Mouse (Mus musculus): ENCODE measurements around the gene Sppl3. TPM values are rescaled to one million over a fixed set of nuclear protein-coding genes. Genes with fewer than 3 reads are reported as not detected.

Gene Sppl3
- polyA plus RNA-seq, 1 experiment from 2014 or later: 21.0 TPM

DNA sequence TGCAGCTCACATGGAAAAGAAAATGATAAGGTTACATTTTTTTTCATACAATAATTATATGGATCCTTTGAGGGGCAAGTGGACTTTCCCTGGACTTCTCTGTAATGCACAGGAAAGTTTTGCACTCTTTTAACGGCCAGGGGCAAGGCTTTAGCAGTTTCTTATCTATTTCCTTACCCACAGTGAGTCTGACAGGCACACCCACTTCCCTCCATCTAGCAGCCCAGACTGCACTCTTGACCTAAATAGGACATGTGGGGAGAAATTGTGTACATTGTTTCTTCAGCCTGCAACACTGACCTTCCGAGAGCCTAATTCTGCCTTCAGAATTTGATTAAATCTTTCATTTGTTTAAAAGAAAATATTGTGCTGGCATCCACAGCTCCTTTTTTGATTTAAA is 7.3 kb downstream of the Sppl3 start:
- Histone ChIP-seq H3K4me2 (replicated peaks; ENCODE audit: low read depth, low read length) (no peak overlapping the region), H3K27ac (ENCODE audit: low read depth, low read length) (no peak overlapping the region), H3K27me3 (ENCODE audit: control insufficient read depth, insufficient read depth, low read length) (no peaks in the 10 kb centered on the region), H3K36me3 (ENCODE audit: control insufficient read depth, insufficient read depth, low read length) (no peaks in the 10 kb centered on the region), H3K4me3 (ENCODE audit: low read depth, low read length) (no peak overlapping the region), H3K9ac (ENCODE audit: low read depth, low read length) (no peak overlapping the region), H3K9me3 (ENCODE audit: control insufficient read depth, low read length) (no peaks in the 10 kb centered on the region), H3K4me1 (replicated peaks; ENCODE audit: control insufficient read depth, insufficient read depth, low read length) (no peaks in the 10 kb centered on the region)
- DNase-seq (ENCODE audit: low spot score) (no peak), ATAC-seq (ENCODE audit: low FRiP score) (no peak)
- WGBS: 80% methylated on average over 2 of the region's 2 CpGs

DNA sequence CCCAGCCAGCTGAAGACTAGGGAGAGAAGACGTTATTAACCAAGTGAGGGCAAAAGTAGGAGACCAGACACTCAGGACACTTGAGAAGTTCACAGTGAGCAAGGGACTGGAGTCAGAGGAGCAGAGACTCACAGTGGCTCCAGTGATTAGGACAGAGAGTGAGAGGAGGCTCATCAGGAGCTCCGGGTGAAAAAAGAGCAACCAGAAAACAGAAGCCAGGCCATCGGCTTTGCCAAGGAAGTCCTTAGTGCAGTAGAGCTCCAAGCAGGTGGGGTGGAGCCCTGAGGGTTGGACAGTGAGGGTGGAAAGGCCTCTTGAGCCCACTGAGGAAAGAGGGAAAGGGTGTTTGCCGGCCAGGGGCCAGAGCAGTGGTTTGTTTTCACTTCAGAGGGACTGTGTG is 7.9 kb downstream of the Sppl3 start:
- ATAC-seq (ENCODE audit: low FRiP score) (no peak), DNase-seq (ENCODE audit: low spot score) (no peak)
- Histone ChIP-seq H3K4me1 (replicated peaks; ENCODE audit: control insufficient read depth, insufficient read depth, low read length) (no peaks in the 10 kb centered on the region), H3K9me3 (ENCODE audit: control insufficient read depth, low read length) (no peaks in the 10 kb centered on the region), H3K36me3 (ENCODE audit: control insufficient read depth, insufficient read depth, low read length) (no peaks in the 10 kb centered on the region), H3K4me3 (ENCODE audit: low read depth, low read length) (no peak overlapping the region), H3K27me3 (ENCODE audit: control insufficient read depth, insufficient read depth, low read length) (no peaks in the 10 kb centered on the region), H3K27ac (ENCODE audit: low read depth, low read length) (no peak overlapping the region), H3K4me2 (replicated peaks; ENCODE audit: low read depth, low read length) (no peak overlapping the region), H3K9ac (ENCODE audit: low read depth, low read length) (no peak overlapping the region)
- whole genome bisulfite sequencing: 80% methylated on average over 4 of the region's 4 CpGs

DNA sequence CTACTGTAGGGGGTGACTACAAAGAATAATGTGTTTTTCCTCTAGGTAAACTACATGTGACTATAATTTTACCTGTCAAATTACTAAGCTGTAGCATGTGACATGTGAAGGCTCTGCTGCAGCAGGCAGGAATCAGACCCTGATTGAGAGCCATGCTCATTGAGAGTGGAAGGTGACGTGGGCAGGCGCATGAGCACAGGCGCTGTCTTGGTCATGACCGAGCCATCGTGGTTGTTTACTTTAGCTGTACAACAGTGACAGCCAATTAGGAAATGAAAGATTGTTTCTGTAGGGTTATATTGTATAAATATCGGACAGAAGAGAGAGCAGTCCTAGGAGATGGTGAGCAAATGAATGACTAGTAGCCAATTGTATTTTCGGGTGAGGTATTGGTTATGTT is 11.1 kb downstream of the Sppl3 start:
- no peak overlapping the region for H3K27ac ChIP-seq (ENCODE audit: low read depth, low read length)
- H3K27me3 ChIP-seq (ENCODE audit: control insufficient read depth, insufficient read depth, low read length): no peaks in the 10 kb centered on the region
- H3K4me2 ChIP-seq (replicated peaks; ENCODE audit: low read depth, low read length): no peak overlapping the region
- H3K4me1 ChIP-seq (replicated peaks; ENCODE audit: control insufficient read depth, insufficient read depth, low read length): no peaks in the 10 kb centered on the region
- no peak overlapping the region for H3K9ac ChIP-seq (ENCODE audit: low read depth, low read length)
- DNase-seq (ENCODE audit: low spot score) (no peak), ATAC-seq (ENCODE audit: low FRiP score) (no peak)
- H3K36me3 ChIP-seq (ENCODE audit: control insufficient read depth, insufficient read depth, low read length): no peaks in the 10 kb centered on the region
- 94% methylated on average over 7 of the region's 7 CpGs for WGBS
- H3K4me3 ChIP-seq (ENCODE audit: low read depth, low read length): no peak overlapping the region
- no peaks in the 10 kb centered on the region for H3K9me3 ChIP-seq (ENCODE audit: control insufficient read depth, low read length)

DNA sequence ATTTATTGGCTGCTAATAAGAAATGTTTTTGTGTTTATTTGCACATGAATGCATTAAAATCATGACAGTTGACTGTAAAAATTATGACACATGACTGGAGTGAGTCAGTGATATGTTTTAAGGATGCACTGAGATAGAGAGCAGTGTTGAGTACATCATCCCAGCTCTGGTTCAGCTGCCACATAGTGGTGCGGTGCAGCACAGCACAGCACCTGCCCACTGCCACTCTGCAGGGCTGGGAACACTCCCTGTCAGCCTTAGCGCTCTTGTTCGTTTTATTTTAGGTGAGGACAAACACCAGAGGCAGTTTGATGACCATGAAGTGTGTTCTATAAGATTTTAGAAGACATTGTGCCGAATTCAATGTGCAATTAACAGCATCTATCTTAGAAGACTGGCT is 15.2 kb downstream of the Sppl3 start:
- Histone ChIP-seq H3K36me3 (ENCODE audit: control insufficient read depth, insufficient read depth, low read length) (no peaks in the 10 kb centered on the region), H3K27me3 (ENCODE audit: control insufficient read depth, insufficient read depth, low read length) (no peaks in the 10 kb centered on the region), H3K9ac (ENCODE audit: low read depth, low read length) (no peak overlapping the region), H3K9me3 (ENCODE audit: control insufficient read depth, low read length) (no peaks in the 10 kb centered on the region), H3K4me1 (replicated peaks; ENCODE audit: control insufficient read depth, insufficient read depth, low read length) (no peaks in the 10 kb centered on the region), H3K27ac (ENCODE audit: low read depth, low read length) (no peak overlapping the region), H3K4me2 (replicated peaks; ENCODE audit: low read depth, low read length) (no peak overlapping the region), H3K4me3 (ENCODE audit: low read depth, low read length) (no peak overlapping the region)
- no peak for ATAC-seq (ENCODE audit: low FRiP score)
- 91% methylated on average over 4 of the region's 4 CpGs for WGBS
- DNase-seq (ENCODE audit: low spot score): no peak

DNA sequence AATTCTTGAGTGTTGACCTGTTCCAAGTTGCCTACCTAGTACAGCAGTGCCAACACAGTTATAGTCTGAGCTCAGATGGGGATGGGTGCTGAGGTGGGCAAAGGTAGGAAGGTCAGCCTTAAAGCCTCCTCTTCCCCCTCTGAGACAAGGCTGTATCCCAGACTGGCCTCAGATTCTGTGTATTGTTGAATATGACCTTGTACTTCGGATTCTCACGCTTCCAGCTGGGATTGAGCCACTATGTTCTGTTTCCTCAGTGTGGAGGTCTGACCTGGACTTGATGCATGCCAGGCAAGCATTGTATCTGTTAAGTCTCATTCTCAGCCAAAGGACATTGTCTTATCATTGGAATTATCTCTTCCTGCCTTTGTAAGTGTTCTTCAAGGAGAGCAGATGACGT is 16.2 kb downstream of the Sppl3 start:
- Histone ChIP-seq H3K4me1 (replicated peaks; ENCODE audit: control insufficient read depth, insufficient read depth, low read length) (no peaks in the 10 kb centered on the region), H3K4me3 (ENCODE audit: low read depth, low read length) (no peak overlapping the region), H3K27me3 (ENCODE audit: control insufficient read depth, insufficient read depth, low read length) (no peaks in the 10 kb centered on the region), H3K9me3 (ENCODE audit: control insufficient read depth, low read length) (no peaks in the 10 kb centered on the region), H3K4me2 (replicated peaks; ENCODE audit: low read depth, low read length) (no peak overlapping the region), H3K9ac (ENCODE audit: low read depth, low read length) (no peak overlapping the region), H3K36me3 (ENCODE audit: control insufficient read depth, insufficient read depth, low read length) (no peaks in the 10 kb centered on the region), H3K27ac (ENCODE audit: low read depth, low read length) (no peak overlapping the region)
- 96% methylated on average over 3 of the region's 3 CpGs for WGBS
- DNase-seq (ENCODE audit: low spot score) (no peak), ATAC-seq (ENCODE audit: low FRiP score) (no peak)

DNA sequence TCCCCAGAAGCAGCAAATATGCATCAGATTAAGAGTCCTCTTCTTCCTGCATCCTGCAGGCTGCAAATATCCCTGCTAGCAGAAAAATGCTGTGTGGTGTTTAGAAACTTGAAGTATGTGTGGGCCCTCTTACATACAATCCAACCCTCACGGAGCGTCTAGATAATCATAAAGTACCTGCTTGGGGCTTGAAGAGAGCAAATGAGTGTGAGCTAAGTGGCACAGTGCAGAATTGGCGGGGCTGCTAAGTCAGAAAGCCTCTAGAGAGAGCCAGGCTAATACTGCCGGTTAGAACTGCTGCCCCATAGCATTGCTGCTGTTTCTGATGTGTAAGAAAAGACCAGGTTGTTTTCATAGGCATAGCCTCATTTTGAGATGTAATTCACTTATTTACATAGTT is 18.0 kb downstream of the Sppl3 start:
- H3K27me3 ChIP-seq (ENCODE audit: control insufficient read depth, insufficient read depth, low read length): no peaks in the 10 kb centered on the region
- H3K36me3 ChIP-seq (ENCODE audit: control insufficient read depth, insufficient read depth, low read length): no peaks in the 10 kb centered on the region
- no peak overlapping the region for H3K27ac ChIP-seq (ENCODE audit: low read depth, low read length)
- no peak for ATAC-seq (ENCODE audit: low FRiP score)
- no peaks in the 10 kb centered on the region for H3K9me3 ChIP-seq (ENCODE audit: control insufficient read depth, low read length)
- H3K4me2 ChIP-seq (replicated peaks; ENCODE audit: low read depth, low read length): no peak overlapping the region
- DNase-seq (ENCODE audit: low spot score): no peak
- no peak overlapping the region for H3K9ac ChIP-seq (ENCODE audit: low read depth, low read length)
- no peaks in the 10 kb centered on the region for H3K4me1 ChIP-seq (replicated peaks; ENCODE audit: control insufficient read depth, insufficient read depth, low read length)
- WGBS: 99% methylated on average over 4 of the region's 4 CpGs
- H3K4me3 ChIP-seq (ENCODE audit: low read depth, low read length): no peak overlapping the region

DNA sequence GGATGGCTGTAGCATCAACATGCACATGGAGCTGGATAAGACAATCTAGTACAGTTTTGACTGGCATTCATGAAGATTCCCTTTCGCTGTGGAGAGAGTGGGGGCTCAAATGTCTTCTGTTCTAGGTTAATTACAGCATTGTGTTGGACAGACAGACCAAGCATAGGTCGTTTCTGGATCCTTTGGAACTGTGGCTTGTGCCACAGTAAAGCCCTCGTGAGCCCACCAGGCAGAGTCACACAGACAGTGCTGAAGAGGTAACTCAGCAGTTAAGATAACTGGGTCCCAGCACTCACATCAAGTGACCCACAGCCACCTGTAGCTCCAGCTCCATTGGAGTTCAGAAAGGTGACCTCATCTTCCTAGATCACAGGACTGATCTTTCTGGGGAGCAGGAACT is 18.6 kb downstream of the Sppl3 start:
- Histone ChIP-seq H3K4me1 (replicated peaks; ENCODE audit: control insufficient read depth, insufficient read depth, low read length) (no peaks in the 10 kb centered on the region), H3K9ac (ENCODE audit: low read depth, low read length) (no peak overlapping the region), H3K27me3 (ENCODE audit: control insufficient read depth, insufficient read depth, low read length) (no peaks in the 10 kb centered on the region), H3K9me3 (ENCODE audit: control insufficient read depth, low read length) (no peaks in the 10 kb centered on the region), H3K4me2 (replicated peaks; ENCODE audit: low read depth, low read length) (no peak overlapping the region), H3K4me3 (ENCODE audit: low read depth, low read length) (no peak overlapping the region), H3K36me3 (ENCODE audit: control insufficient read depth, insufficient read depth, low read length) (no peaks in the 10 kb centered on the region), H3K27ac (ENCODE audit: low read depth, low read length) (no peak overlapping the region)
- no peak for DNase-seq (ENCODE audit: low spot score)
- 93% methylated on average over 3 of the region's 3 CpGs for WGBS
- ATAC-seq (ENCODE audit: low FRiP score): no peak

DNA sequence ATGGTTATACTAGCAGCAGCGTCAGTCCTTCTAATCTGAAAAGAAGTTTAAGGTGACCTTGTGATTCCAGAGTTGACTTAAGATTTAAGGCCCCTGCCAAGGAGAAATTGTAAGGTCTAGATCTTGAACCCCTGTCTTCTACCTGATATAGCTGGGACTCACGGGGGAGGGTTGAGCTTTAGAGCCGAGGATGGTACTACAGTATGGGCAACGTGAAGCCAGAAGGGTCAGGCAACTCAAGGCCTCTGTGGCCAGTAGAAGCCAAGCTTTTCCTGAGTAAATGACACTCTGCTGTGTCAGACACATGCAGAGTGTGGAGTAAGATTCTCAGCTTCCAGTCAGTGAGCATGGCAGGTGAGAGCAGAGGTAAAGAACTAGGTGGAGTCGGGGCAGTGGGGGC is 20.6 kb downstream of the Sppl3 start:
- no peaks in the 10 kb centered on the region for H3K27me3 ChIP-seq (ENCODE audit: control insufficient read depth, insufficient read depth, low read length)
- no peaks in the 10 kb centered on the region for H3K4me1 ChIP-seq (replicated peaks; ENCODE audit: control insufficient read depth, insufficient read depth, low read length)
- WGBS: 89% methylated on average over 5 of the region's 5 CpGs
- H3K27ac ChIP-seq (ENCODE audit: low read depth, low read length): no peak overlapping the region
- no peaks in the 10 kb centered on the region for H3K36me3 ChIP-seq (ENCODE audit: control insufficient read depth, insufficient read depth, low read length)
- H3K4me2 ChIP-seq (replicated peaks; ENCODE audit: low read depth, low read length): no peak overlapping the region
- no peaks in the 10 kb centered on the region for H3K9me3 ChIP-seq (ENCODE audit: control insufficient read depth, low read length)
- ATAC-seq (ENCODE audit: low FRiP score) (no peak), DNase-seq (ENCODE audit: low spot score) (no peak)
- H3K9ac ChIP-seq (ENCODE audit: low read depth, low read length): no peak overlapping the region
- H3K4me3 ChIP-seq (ENCODE audit: low read depth, low read length): no peak overlapping the region

DNA sequence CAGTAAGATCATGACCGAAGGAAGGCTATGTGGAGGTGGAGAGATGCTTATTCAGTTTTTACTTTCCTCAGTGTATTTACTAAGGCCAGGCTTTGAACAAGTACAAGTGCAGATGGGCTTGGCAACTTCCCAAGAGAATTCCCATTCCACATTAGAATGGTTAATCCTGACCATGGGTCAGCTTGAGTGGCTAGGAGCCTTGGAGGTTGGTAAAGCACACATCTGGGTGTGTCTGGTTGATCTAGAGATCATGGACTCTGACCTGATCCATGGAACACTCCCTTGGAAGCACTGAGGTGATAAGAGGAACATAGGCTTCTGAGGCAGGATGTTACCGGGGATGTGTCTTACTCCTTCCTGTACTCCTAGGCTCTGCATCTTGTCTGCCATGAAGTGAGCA is 21.7 kb downstream of the Sppl3 start:
- no peaks in the 10 kb centered on the region for H3K4me1 ChIP-seq (replicated peaks; ENCODE audit: control insufficient read depth, insufficient read depth, low read length)
- H3K9ac ChIP-seq (ENCODE audit: low read depth, low read length): no peak overlapping the region
- ATAC-seq (ENCODE audit: low FRiP score): no peak
- no peak overlapping the region for H3K27ac ChIP-seq (ENCODE audit: low read depth, low read length)
- 93% methylated on average over 2 of the region's 2 CpGs for WGBS
- H3K9me3 ChIP-seq (ENCODE audit: control insufficient read depth, low read length): no peaks in the 10 kb centered on the region
- H3K36me3 ChIP-seq (ENCODE audit: control insufficient read depth, insufficient read depth, low read length): no peaks in the 10 kb centered on the region
- DNase-seq (ENCODE audit: low spot score): no peak
- no peak overlapping the region for H3K4me2 ChIP-seq (replicated peaks; ENCODE audit: low read depth, low read length)
- H3K27me3 ChIP-seq (ENCODE audit: control insufficient read depth, insufficient read depth, low read length): no peaks in the 10 kb centered on the region
- H3K4me3 ChIP-seq (ENCODE audit: low read depth, low read length): no peak overlapping the region
